Mouse (Mus musculus) left cerebral cortex, postnatal 36 days (tissue): Measurements from ENCODE around the gene Reln. TPM values are rescaled to one million over a fixed set of nuclear protein-coding genes. Genes with fewer than 3 reads are reported as not detected.

ENCODE experiments used
- DNase-seq, 2 experiments: peaks; one replicate each; pipeline ENCODE4 v3.0.0; 2021 to 2022; ENCODE audit warnings: low spot score in 2 of 2, mixed read lengths in 1 of 2
- intact Hi-C: fragments of 180-260 bp; cut with DNase I; formaldehyde crosslinking; loops from one replicate; pipeline ENCODE4 v1.15.1; 2025
- total RNA-seq, 2 experiments: library from RNA; stranded (reverse); gene quantifications; 2 replicates each; pipeline ENCODE4 v1.2.3; 2021

Gene Reln
- total RNA-seq, 2 experiments from 2014 or later = 73.0 to 81.2 TPM

DNA sequence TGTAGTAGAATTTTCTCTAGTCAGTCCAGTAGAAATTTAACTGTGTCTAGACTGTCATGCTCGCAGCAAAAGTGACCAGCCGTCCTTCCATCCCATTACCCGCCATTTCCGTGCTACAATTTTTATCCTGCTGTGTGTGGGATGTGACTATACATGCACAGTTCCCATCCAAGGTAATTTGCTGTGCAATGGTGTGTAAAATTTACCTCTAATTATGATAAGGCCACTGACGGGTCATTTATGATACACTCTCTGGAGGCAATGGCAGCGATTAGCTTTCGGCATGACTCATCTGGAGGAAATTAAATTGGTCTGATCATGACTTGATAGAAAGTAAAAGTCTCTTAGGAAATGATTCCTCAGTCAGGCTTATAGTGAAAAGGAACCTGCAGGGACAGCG is 311.5 kb downstream of the Reln start:
- intact Hi-C loops = no loop called here
- no peak for DNase-seq

DNA sequence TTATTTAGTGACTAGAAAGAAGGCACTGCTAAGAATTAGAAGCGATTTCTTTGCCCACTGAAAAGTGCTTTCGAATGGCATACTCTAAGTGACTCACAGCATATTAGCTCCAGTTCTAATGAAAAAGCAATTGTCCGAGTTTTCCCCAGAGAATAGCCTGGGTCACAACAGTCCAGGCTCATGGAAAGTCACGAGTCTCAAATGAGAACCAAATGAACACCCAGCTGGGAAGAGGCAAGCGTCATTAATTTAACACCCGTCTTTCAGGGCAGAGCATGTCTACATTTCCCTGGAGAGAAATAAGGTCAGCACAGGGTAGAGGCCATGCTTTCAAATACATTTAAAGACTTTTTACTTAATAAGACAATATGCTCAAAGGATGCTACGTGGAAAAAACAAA is 312.8 kb downstream of the Reln start:
- intact Hi-C loops = no loop called here
- DNase-seq = no peak

GRCm38 (mm10) chr5:22028379-22028778 is 316.1 kb downstream of the Reln start:
- no peak for DNase-seq
- intact Hi-C loops = no loop called here

DNA sequence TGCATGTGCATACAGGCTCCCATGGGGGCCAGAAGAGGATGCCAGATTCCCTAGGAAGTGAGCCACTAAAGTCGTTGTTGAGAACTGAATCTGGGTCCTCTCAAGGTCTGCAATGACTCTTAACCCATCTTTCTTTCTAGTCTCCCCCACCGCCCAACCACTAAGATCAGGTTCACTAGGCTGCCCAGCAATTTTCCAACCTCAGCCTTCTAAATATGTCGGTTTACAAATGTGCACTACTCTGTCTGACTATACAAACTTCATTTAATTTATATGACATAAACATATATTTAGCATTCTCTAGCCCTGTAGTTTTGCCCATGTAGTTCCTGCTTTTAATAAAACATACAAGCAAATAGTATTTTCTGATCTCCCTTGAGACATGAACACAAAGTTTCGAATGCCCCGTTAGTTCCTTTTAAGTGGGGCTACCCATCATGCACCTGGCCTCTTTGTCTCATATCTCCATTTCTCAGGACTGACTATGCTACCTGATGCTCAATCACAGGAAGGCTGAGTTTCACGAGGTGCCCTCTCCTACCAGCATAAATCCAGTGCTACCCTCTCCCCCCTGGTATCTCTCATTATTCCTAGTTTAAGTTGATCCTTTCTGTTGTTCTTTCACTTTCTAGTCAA is 317.1 kb downstream of the Reln start:
- intact Hi-C loops = no loop called here
- no peak for DNase-seq

GRCm38 (mm10) chr5:22025746-22026145 is 318.8 kb downstream of the Reln start:
- no peak for DNase-seq
- intact Hi-C loops = no loop called here

- DNase-seq = no peak
- intact Hi-C loops = no loop called here
Observed at GRCm38 (mm10) chr5:22024108-22024507, 320.4 kb downstream of the Reln start.

DNA sequence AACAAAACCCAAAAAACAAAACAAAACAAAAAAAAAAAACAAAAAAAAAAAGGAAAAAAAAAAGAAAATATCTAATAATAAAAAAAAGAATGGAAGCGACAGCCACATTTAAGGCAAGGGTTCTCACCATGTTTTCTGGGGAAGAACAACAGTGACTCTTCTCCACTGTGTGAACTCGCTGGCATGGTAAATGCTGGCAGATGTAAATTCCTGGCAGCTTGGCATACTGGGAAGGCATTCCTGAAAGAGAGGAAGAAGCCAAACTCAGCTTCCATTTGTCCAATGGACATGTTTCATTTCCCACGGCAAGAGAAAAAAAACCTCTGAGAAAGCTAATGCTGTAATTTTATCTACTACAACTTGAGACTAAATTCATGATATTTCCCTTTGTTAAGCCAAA is 326.6 kb downstream of the Reln start:
- no peak for DNase-seq
- intact Hi-C loops = no loop called here

- intact Hi-C loops = no loop called here
- no peak for DNase-seq
Observed at GRCm38 (mm10) chr5:22014459-22014858, 330.0 kb downstream of the Reln start.

GRCm38 (mm10) chr5:22009142-22009541 is 335.4 kb downstream of the Reln start:
- intact Hi-C loops = no loop called here

DNA sequence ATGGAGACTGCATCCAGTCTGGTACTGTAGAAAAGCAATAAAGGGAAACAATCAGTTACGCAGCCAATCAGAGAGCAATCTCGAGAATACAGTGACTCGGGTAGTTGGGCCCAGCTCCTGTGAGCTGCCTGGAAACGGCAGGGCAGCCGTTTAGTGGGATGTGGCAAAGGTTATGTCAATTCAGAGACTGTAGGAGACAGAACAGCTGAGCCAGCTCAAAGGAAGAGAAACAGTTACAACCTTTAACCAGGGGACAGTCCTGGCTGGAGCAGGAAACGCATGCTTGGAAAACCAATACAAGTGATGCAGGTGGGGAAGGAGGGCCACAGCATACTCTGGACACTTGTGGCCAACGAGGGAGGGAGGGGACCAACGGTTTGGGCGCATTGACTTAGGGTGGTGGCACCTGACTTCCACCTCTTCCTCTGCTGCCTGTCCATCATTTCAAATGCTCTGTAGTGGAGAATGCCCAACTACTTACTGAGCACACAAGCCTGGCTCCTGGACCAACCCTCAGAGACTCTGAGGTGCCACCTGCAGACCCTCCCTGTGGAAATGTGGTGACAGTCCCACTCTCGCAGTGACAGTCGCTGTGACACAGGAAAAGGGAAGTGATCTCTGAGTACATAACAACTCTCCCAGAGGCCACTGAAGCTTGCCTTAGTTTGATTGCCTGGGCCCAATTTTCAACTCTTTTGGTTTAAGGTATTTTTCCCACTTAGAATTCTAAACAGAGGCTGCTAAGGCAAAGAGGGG is 337.0 kb downstream of the Reln start:
- intact Hi-C loops = no loop called here
- no peak for DNase-seq

More at GRCm38 (mm10) chr5:22009142-22009541, 335.4 kb downstream of the Reln start:
- DNase-seq = no peak

- intact Hi-C loops = no loop called here
Observed at GRCm38 (mm10) chr5:22003858-22004257, 340.6 kb downstream of the Reln start.

GRCm38 (mm10) chr5:21987711-21988110 is 356.8 kb downstream of the Reln start:
- no peak for DNase-seq
- intact Hi-C loops = no loop called here

More at GRCm38 (mm10) chr5:22003858-22004257, 340.6 kb downstream of the Reln start:
- DNase-seq = no peak

GRCm38 (mm10) chr5:21986311-21986710 is 358.2 kb downstream of the Reln start:
- intact Hi-C loops = no loop called here
- peak in 1 of 2 experiments; percentile 19 for DNase-seq

- DNase-seq = peak; percentile 11 to 26
- intact Hi-C loops = no loop called here
Observed at GRCm38 (mm10) chr5:21983021-21983667, 361.4 kb downstream of the Reln start.

DNA sequence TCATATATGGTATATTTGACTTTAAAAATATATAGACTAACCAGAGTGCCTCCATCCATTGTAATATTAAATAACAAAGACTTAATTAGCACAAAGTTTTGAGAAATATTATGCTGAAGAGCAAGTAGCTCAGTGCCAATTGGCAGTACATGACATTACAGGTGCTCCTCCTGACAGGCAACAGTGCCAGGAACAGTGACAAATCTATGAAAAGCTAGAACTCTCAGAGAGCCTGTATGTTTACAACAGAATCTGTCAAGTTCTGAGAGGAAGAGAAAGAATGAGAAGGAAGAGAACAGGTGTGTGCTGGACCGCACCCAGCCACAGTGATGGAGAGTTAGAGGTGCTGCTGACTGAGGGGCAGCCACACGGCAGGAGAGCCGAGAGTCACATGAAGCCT is 363.3 kb downstream of the Reln start:
- no peak for DNase-seq
- intact Hi-C loops = no loop called here

- intact Hi-C loops = no loop called here
- no peak for DNase-seq
Observed at GRCm38 (mm10) chr5:21980544-21980943, 364.0 kb downstream of the Reln start.

DNA sequence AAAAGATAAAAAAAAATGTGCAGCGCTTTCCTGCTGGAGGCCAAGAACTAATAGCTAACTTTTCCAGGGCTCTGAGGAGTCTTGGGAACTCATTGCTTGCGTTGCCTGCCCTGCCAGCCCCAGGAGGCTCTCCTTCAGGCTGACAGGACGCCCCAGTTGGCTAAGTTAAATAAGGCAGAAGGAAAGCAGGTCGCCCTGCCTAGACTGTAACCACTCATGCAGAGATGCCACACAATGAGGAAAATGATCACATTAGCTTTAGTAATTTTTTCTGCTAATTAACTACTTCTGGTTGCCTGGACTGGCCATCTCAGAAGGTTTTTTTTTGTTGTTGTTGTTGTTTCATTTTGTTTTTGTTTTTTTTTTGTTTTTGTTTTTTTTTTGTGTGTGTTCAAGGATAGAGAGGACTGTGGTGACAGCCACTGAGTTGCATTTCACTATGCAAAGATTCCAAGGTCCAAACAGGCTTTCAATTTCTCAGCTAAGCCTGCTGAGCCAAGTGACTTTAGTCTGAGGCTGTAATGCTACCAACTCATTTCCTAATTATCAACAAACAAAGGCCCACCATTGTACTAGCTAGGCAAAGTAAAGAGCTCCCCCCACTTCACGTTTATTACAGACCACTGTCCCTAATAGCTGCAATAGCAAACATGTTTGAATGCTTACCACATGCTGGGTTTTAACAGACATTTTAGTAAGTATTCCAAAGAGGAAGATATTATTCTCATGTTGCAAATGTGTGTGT is 371.1 kb downstream of the Reln start:
- no peak for DNase-seq
- intact Hi-C loops = no loop called here

GRCm38 (mm10) chr5:21961796-21962195 is 382.7 kb downstream of the Reln start:
- intact Hi-C loops = no loop called here
- DNase-seq = no peak

GRCm38 (mm10) chr5:21960151-21960550 is 384.4 kb downstream of the Reln start:
- intact Hi-C loops = no loop called here
- DNase-seq = no peak

DNA sequence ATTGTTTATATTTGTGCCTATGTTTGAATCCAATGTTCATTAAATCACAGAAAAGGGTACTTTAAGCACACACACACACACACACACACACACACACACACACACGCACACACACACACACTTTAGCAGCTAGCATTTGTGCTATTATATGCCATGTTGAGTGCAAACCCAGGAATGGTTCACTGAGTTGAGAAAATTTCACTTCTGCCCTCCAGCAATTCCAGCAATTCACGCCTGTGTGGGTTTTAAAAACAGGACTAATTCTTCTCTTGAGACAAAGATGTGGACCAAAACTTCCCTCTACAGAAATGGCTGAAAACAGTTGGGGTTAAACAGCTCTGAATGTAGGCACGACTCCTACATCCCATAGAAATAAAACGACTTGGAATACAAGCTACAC is 386.9 kb downstream of the Reln start:
- intact Hi-C loops = no loop called here
- DNase-seq = no peak
